Mouse (Mus musculus) megakaryocyte, embryonic 14.5 days (primary cell): ENCODE measurements at regions not wholly inside any gene's neighbourhood (a gene's known extent, or its start where the extent isn't known, plus 50 kb on each side); places are given as distances from the start of the nearest gene placed in this dataset.

Experiments
- FLI1 ChIP-seq: IDR thresholded peaks from 2 replicates; pipeline ENCODE4 v1.6.1; 2012; ENCODE audit warnings: low read length, inconsistent platforms, mixed read lengths
- GATA1 ChIP-seq: IDR thresholded peaks from 3 replicates; pipeline ENCODE4 v1.6.1; 2012; ENCODE audit warnings: mixed read lengths, low read length, inconsistent platforms, borderline replicate concordance

- TF ChIP-seq FLI1 (no peak), GATA1 (no peak)
These were observed 66.8 kb downstream of the Lrrc30 start for GRCm38 (mm10) chr17:67565746-67566145.
